Mouse (Mus musculus): ENCODE data around the gene Hhatl.

- TF ChIP-seq CTCF (conservative IDR thresholded peaks at IDR 0.05; ENCODE audit: low read length) (no peak), NANOG (IDR thresholded peaks at IDR 0.05; ENCODE audit: borderline replicate concordance, low read length) (no peak), POU5F1 (IDR thresholded peaks at IDR 0.05; ENCODE audit: borderline replicate concordance, low read length) (no peak)
Observed at GRCm38 (mm10) chr9:121794972-121795539, 2.7 kb upstream of the Hhatl start.
